Mouse (Mus musculus) neural tube, embryonic 15.5 days (tissue): ENCODE measurements around the gene Tmem141. TPM values are rescaled to one million over a fixed set of nuclear protein-coding genes. Genes with fewer than 3 reads are reported as not detected.

Source experiments
- ATAC-seq: fragments of 200-750 bp; cut with Nextera tagmentation; 2 replicates; pipeline ENCODE4 v1.8.0; 2017; ENCODE audit warnings: mild to moderate bottlenecking, moderate TSS enrichment, moderate library complexity; ENCODE audit not compliant: low FRiP score
- H3K27ac ChIP-seq: fragments of 300-500 bp; sonication (generic); replicated peaks from 2 replicates; pipeline ENCODE4 v1.5.1; 2015; ENCODE audit warnings: mild to moderate bottlenecking, inconsistent platforms
- H3K27me3 ChIP-seq: fragments of 300-500 bp; sonication (generic); replicated peaks from 2 replicates; pipeline ENCODE4 v1.6.1; 2015; ENCODE audit warnings: inconsistent platforms
- H3K36me3 ChIP-seq: fragments of 300-500 bp; sonication (generic); 2 replicates; pipeline ENCODE4 v1.6.1; 2015; ENCODE audit warnings: inconsistent platforms
- H3K4me1 ChIP-seq: fragments of 300-500 bp; sonication (generic); 2 replicates; pipeline ENCODE4 v1.6.1; 2015; ENCODE audit warnings: inconsistent platforms
- H3K4me2 ChIP-seq: fragments of 300-500 bp; sonication (generic); 2 replicates; pipeline ENCODE4 v1.6.1; 2015; ENCODE audit warnings: inconsistent platforms, mild to moderate bottlenecking, moderate library complexity
- H3K4me3 ChIP-seq: fragments of 300-500 bp; sonication (generic); replicated peaks from 2 replicates; pipeline ENCODE4 v1.5.1; 2015; ENCODE audit warnings: mild to moderate bottlenecking, inconsistent platforms
- H3K9ac ChIP-seq: fragments of 300-500 bp; sonication (generic); replicated peaks from 2 replicates; pipeline ENCODE4 v1.6.1; 2015; ENCODE audit warnings: mild to moderate bottlenecking, inconsistent platforms
- H3K9me3 ChIP-seq: fragments of 300-500 bp; sonication (generic); replicated peaks from 2 replicates; pipeline ENCODE4 v1.6.1; 2016; ENCODE audit warnings: inconsistent platforms
- WGBS: fragments of 180-500 bp; shearing (Covaris S2); methylation state at CpG from one replicate; pipeline ENCODE4 v1.1.7; 2015; ENCODE audit warnings: mixed read lengths; 5-methylcytosine and 5-hydroxymethylcytosine counted together
- polyA plus RNA-seq: library from polyadenylated mRNA; unstranded; fragments of >200 nt; fragmentation: Nextera tagmentation; extraction: Ambion mirVana; gene quantifications from 2 replicates; pipeline ENCODE4 v1.2.1, GENCODE M21; 2015

Gene Tmem141
- polyA plus RNA-seq, 1 experiment from 2014 or later: 56.6 TPM

- Histone ChIP-seq H3K36me3 (peaks cover 36% of the 10 kb centered on the region), H3K4me3 (peak overlapping the region; percentile 60), H3K9me3 (no peaks in the 10 kb centered on the region), H3K4me1 (peaks cover 69% of the 10 kb centered on the region), H3K27ac (peak overlapping the region; percentile 71), H3K9ac (no peak overlapping the region), H3K27me3 (peaks cover 39% of the 10 kb centered on the region), H3K4me2 (peak overlapping the region; percentile 84)
- WGBS: 32% methylated on average over 6 of the region's 6 CpGs
- ATAC-seq: no peak
These were observed 39.9 kb downstream of the Tmem141 start for GRCm38 (mm10) chr2:25581901-25582301.

GRCm38 (mm10) chr2:25581294-25581864 is 40.4 kb downstream of the Tmem141 start, which contains the start of gene Ajm1:
Gene Ajm1, minus strand, starts transcription at chr2:25581757.
- WGBS: 5% methylated on average over 19 of the region's 19 CpGs
- peak; percentile 78 for ATAC-seq
- H3K27ac ChIP-seq: peak within 1 kb of the TSS; percentile 71
- H3K4me3 ChIP-seq: peak within 1 kb of the TSS; percentile 60
- H3K4me2 ChIP-seq: peak within 1 kb of the TSS; percentile 84
- H3K4me1 ChIP-seq: peaks cover 73% of the 10 kb centered on the region
- peak within 1 kb of the TSS; percentile 62 for H3K9ac ChIP-seq
- peaks cover 44% of the 10 kb centered on the region for H3K27me3 ChIP-seq
- peaks cover 36% of the 10 kb centered on the region for H3K36me3 ChIP-seq
- no peaks in the 10 kb centered on the region for H3K9me3 ChIP-seq

GRCm38 (mm10) chr2:25580621-25581101 is 41.1 kb downstream of the Tmem141 start:
- peak; percentile 3; the same call in 1 of the 2 replicates for ATAC-seq
- 35% methylated on average over 6 of the region's 6 CpGs for WGBS
- Histone ChIP-seq H3K4me3 (peak overlapping the region; percentile 60), H3K36me3 (peaks cover 37% of the 10 kb centered on the region), H3K9ac (peak overlapping the region; percentile 62), H3K4me1 (peaks cover 76% of the 10 kb centered on the region), H3K27me3 (peaks cover 48% of the 10 kb centered on the region), H3K4me2 (peak overlapping the region; percentile 84), H3K9me3 (no peaks in the 10 kb centered on the region), H3K27ac (no peak overlapping the region)

- Histone ChIP-seq H3K9ac (no peak overlapping the region), H3K36me3 (peaks cover 30% of the 10 kb centered on the region), H3K4me2 (peak overlapping the region; percentile 84), H3K4me1 (peaks cover 83% of the 10 kb centered on the region), H3K9me3 (no peaks in the 10 kb centered on the region), H3K27ac (no peak overlapping the region), H3K4me3 (peak overlapping the region; percentile 60), H3K27me3 (peaks cover 48% of the 10 kb centered on the region)
- 9% methylated on average over 27 of the region's 27 CpGs for WGBS
- no peak for ATAC-seq
These were observed 41.9 kb downstream of the Tmem141 start for GRCm38 (mm10) chr2:25579737-25580460.

GRCm38 (mm10) chr2:25578796-25579736 is 42.7 kb downstream of the Tmem141 start:
- 10% methylated on average over 77 of the region's 77 CpGs for WGBS
- H3K4me3 ChIP-seq: peak overlapping the region; percentile 60; the same call in 1 of the 2 replicates
- H3K27me3 ChIP-seq: peaks cover 48% of the 10 kb centered on the region
- no peak overlapping the region for H3K9ac ChIP-seq
- H3K9me3 ChIP-seq: no peaks in the 10 kb centered on the region
- H3K4me2 ChIP-seq: peak overlapping the region; percentile 84
- ATAC-seq: no peak
- no peak overlapping the region for H3K27ac ChIP-seq
- peaks cover 22% of the 10 kb centered on the region for H3K36me3 ChIP-seq
- H3K4me1 ChIP-seq: peaks cover 85% of the 10 kb centered on the region

- H3K4me3 ChIP-seq: no peak overlapping the region; the same call in 1 of the 2 replicates
- H3K36me3 ChIP-seq: peaks cover 15% of the 10 kb centered on the region
- no peak overlapping the region for H3K9ac ChIP-seq
- H3K27ac ChIP-seq: no peak overlapping the region
- ATAC-seq: no peak
- 14% methylated on average over 75 of the region's 75 CpGs for WGBS
- H3K27me3 ChIP-seq: peaks cover 48% of the 10 kb centered on the region
- peak overlapping the region; percentile 32 for H3K4me2 ChIP-seq
- H3K9me3 ChIP-seq: no peaks in the 10 kb centered on the region
- peaks cover 85% of the 10 kb centered on the region for H3K4me1 ChIP-seq
These were observed 43.6 kb downstream of the Tmem141 start for GRCm38 (mm10) chr2:25577951-25578795.

GRCm38 (mm10) chr2:25576965-25577891 is 44.6 kb downstream of the Tmem141 start:
- Histone ChIP-seq H3K9ac (no peak overlapping the region), H3K4me2 (peak overlapping the region; percentile 32), H3K27me3 (peaks cover 48% of the 10 kb centered on the region), H3K36me3 (peaks cover 14% of the 10 kb centered on the region), H3K4me1 (peaks cover 84% of the 10 kb centered on the region), H3K27ac (no peak overlapping the region), H3K9me3 (no peaks in the 10 kb centered on the region), H3K4me3 (no peak overlapping the region; the same call in 1 of the 2 replicates)
- 20% methylated on average over 92 of the region's 92 CpGs for WGBS
- ATAC-seq: no peak

GRCm38 (mm10) chr2:25576028-25576850 is 45.6 kb downstream of the Tmem141 start:
- H3K9ac ChIP-seq: no peak overlapping the region
- peaks cover 48% of the 10 kb centered on the region for H3K27me3 ChIP-seq

GRCm38 (mm10) chr2:25575432-25576027 is 46.3 kb downstream of the Tmem141 start:
- Histone ChIP-seq H3K4me3 (peak overlapping the region; percentile 64), H3K4me2 (peak overlapping the region; percentile 82), H3K4me1 (peaks cover 68% of the 10 kb centered on the region), H3K27ac (peak overlapping the region; percentile 95), H3K27me3 (peaks cover 46% of the 10 kb centered on the region), H3K36me3 (peaks cover 18% of the 10 kb centered on the region), H3K9me3 (no peaks in the 10 kb centered on the region), H3K9ac (peak overlapping the region; percentile 50; the same call in 1 of the 2 replicates)
- WGBS: 18% methylated on average over 21 of the region's 21 CpGs
- ATAC-seq: no peak

More at GRCm38 (mm10) chr2:25576028-25576850, 45.6 kb downstream of the Tmem141 start:
- H3K36me3 ChIP-seq: peaks cover 15% of the 10 kb centered on the region
- 77% methylated on average over 16 of the region's 16 CpGs for WGBS
- no peaks in the 10 kb centered on the region for H3K9me3 ChIP-seq
- H3K4me3 ChIP-seq: peak overlapping the region; percentile 64; the same call in 1 of the 2 replicates
- peaks cover 75% of the 10 kb centered on the region for H3K4me1 ChIP-seq
- no peak overlapping the region for H3K27ac ChIP-seq
- H3K4me2 ChIP-seq: peak overlapping the region; percentile 82; the same call in 1 of the 2 replicates
- ATAC-seq: no peak
